Comparison of ENCODE assay signal across 13 mouse cellular contexts in genomic region chr15:101190762-101191150, GRCm38 (mm10). TPM values are rescaled to one million over a fixed set of nuclear protein-coding genes. Genes with fewer than 3 reads are reported as not detected.
DNase-seq lines count a peak whose midpoint lies in the region; ATAC-seq and TF ChIP-seq lines count a peak whose summit lies in the region.
"Had no signal": no experiment of that assay in that cellular context is flagged by ENCODE, and none has a peak within 500 bp of the region (broad histone marks: within the 10 kb centered on the region; RNA-seq: fewer than 3 reads in every experiment).

No protein-coding gene starts in this region.

- 0 out of 2 replicates have a peak, but pooled peaks have one; percentile 39 for ATAC-seq in heart, embryonic 12.5 days (ENCODE audit: insufficient number of reproducible peaks, low FRiP score)
- ATAC-seq in granulocyte monocyte progenitor cell, adult 5-6 weeks (replicated peaks; ENCODE audit: poor library complexity, severe bottlenecking) = peak; percentile 51
- ATAC-seq in stomach, embryonic 14.5 days (ENCODE audit: insufficient number of reproducible peaks, insufficient read depth, low FRiP score, low read depth) = no peak

- no peak for TF ChIP-seq POLR2A in lung, adult 2 months (IDR thresholded peaks at IDR 0.05; ENCODE audit: borderline replicate concordance, extremely low read depth, low read depth, low read length)

- no peak overlapping the region for H3K9ac ChIP-seq in heart, embryonic 12.5 days
- H3K9ac ChIP-seq in stomach, embryonic 14.5 days (replicated peaks; ENCODE audit: low read depth, low read length) = no peak overlapping the region
- H3K9ac ChIP-seq: embryonic facial prominence, embryonic 13.5 days; forebrain, postnatal 0 days had no signal

- TF ChIP-seq CTCF in lung, adult 2 months (IDR thresholded peaks at IDR 0.05; ENCODE audit: insufficient read depth, low read length) = no peak

- H3K36me3 ChIP-seq in heart, embryonic 12.5 days = peaks cover 24% of the 10 kb centered on the region
- peaks cover 17% of the 10 kb centered on the region for H3K36me3 ChIP-seq in stomach, embryonic 14.5 days (ENCODE audit: control insufficient read depth, insufficient read depth, low read length)

- 37% methylated on average over 5 of the region's 5 CpGs for WGBS in heart, embryonic 12.5 days
- 27% methylated on average over 5 of the region's 5 CpGs for WGBS in lung, adult 2 months
- WGBS in stomach, embryonic 14.5 days = 67% methylated on average over 5 of the region's 5 CpGs

- no peaks in the 10 kb centered on the region for H3K9me3 ChIP-seq in heart, embryonic 12.5 days (replicated peaks)
- no peaks in the 10 kb centered on the region for H3K9me3 ChIP-seq in stomach, embryonic 14.5 days (ENCODE audit: control insufficient read depth, low read depth, low read length)
- H3K9me3 ChIP-seq: embryonic facial prominence, embryonic 13.5 days had no signal

- H3K27ac ChIP-seq in heart, embryonic 12.5 days (ENCODE audit: poor library complexity, severe bottlenecking) = peak overlapping the region; percentile 83
- H3K27ac ChIP-seq in stomach, embryonic 14.5 days (ENCODE audit: low read length) = peak overlapping the region; percentile 33; the same call in 1 of the 2 replicates
- H3K27ac ChIP-seq: embryonic facial prominence, embryonic 13.5 days had no signal

- H3K4me3 ChIP-seq in heart, embryonic 12.5 days = no peak overlapping the region
- no peak overlapping the region for H3K4me3 ChIP-seq in lung, adult 2 months (replicated peaks; ENCODE audit: extremely low read depth, low read depth, low read length)
- no peak overlapping the region for H3K4me3 ChIP-seq in stomach, embryonic 14.5 days (ENCODE audit: low read depth, low read length)
- H3K4me3 ChIP-seq: embryonic facial prominence, embryonic 13.5 days had no signal

- peaks cover 65% of the 10 kb centered on the region for H3K4me1 ChIP-seq in heart, embryonic 12.5 days (replicated peaks)
- H3K4me1 ChIP-seq in lung, adult 2 months (ENCODE audit: control insufficient read depth, insufficient read depth, low read length) = peaks cover 24% of the 10 kb centered on the region
- peaks cover 20% of the 10 kb centered on the region for H3K4me1 ChIP-seq in stomach, embryonic 14.5 days (ENCODE audit: control insufficient read depth, insufficient read depth, low read length)

- no peaks in the 10 kb centered on the region for H3K27me3 ChIP-seq in heart, embryonic 12.5 days (replicated peaks)
- H3K27me3 ChIP-seq in stomach, embryonic 14.5 days (ENCODE audit: control insufficient read depth, insufficient read depth, low read length) = no peaks in the 10 kb centered on the region
- H3K27me3 ChIP-seq: embryonic facial prominence, embryonic 13.5 days had no signal

- DNase-seq in heart, adult 9 months (ENCODE audit: low spot score in 2 of 2) = no peak
- DNase-seq in lung, postnatal 25 days (ENCODE audit: low spot score) = peak; percentile 57
- no peak for DNase-seq in lung, adult 2 months
- no peak for DNase-seq in left cerebral cortex, adult 8-10 months (ENCODE audit: low spot score in 2 of 2)
- no peak for DNase-seq in layer of hippocampus, postnatal 36 days
- DNase-seq: cerebellum, adult 9-10 months; right cerebral cortex, postnatal 4 days; thymus, postnatal 14 days had no signal

- H3K4me2 ChIP-seq in heart, embryonic 12.5 days = no peak overlapping the region
- H3K4me2 ChIP-seq in stomach, embryonic 14.5 days (replicated peaks; ENCODE audit: low read depth, low read length) = no peak overlapping the region
- H3K4me2 ChIP-seq: embryonic facial prominence, embryonic 13.5 days had no signal

RNA-seq across cellular contexts. Expression of gene Acvr1b, which starts 16.9 kb away (rescaled TPM):
- 6.8 TPM in 2 replicates for polyA plus RNA-seq in heart, embryonic 12.5 days (2016; fragmentation: Nextera tagmentation; extraction: Ambion mirVana)
- 45.8 and 57.2 TPM in 2 replicates for polyA plus RNA-seq in lung, adult 2 months (2012; rRNA removed)
- 6.9 and 8.7 TPM in 2 replicates for total RNA-seq in granulocyte monocyte progenitor cell, adult 5-6 weeks (2014; fragmentation: Nextera tagmentation)
- total RNA-seq in granulocyte monocyte progenitor cell, adult 5-6 weeks (2017) = 6.9 and 9.9 TPM in 2 replicates
- 11.5 and 14.5 TPM in 2 replicates for polyA plus RNA-seq in stomach, embryonic 14.5 days (2014; fragmentation: Nextera tagmentation; extraction: Ambion mirVana)
- total RNA-seq in left cerebral cortex, adult 8-10 months (2022) = 100 to 1,000 TPM; 100 to 118 (median 110) TPM
- 10 to 100 TPM; 85.2 to 88.5 TPM for total RNA-seq in layer of hippocampus, postnatal 36 days (2021)

RNA-seq across cellular contexts. Expression of gene Grasp, which starts 33.2 kb away (rescaled TPM):
- 6.6 and 7.3 TPM in 2 replicates for polyA plus RNA-seq in heart, embryonic 12.5 days (2016; fragmentation: Nextera tagmentation; extraction: Ambion mirVana)
- polyA plus RNA-seq in lung, adult 2 months (2012; rRNA removed) = 36.6 and 58.8 TPM in 2 replicates
- 3.2 and 4.1 TPM in 2 replicates for total RNA-seq in granulocyte monocyte progenitor cell, adult 5-6 weeks (2014; fragmentation: Nextera tagmentation)
- 0.26 and 1.0 TPM in 2 replicates for total RNA-seq in granulocyte monocyte progenitor cell, adult 5-6 weeks (2017)
- 6.4 and 7.2 TPM in 2 replicates for polyA plus RNA-seq in stomach, embryonic 14.5 days (2014; fragmentation: Nextera tagmentation; extraction: Ambion mirVana)
- total RNA-seq in left cerebral cortex, adult 8-10 months (2022) = 10 to 100 TPM; 56.3 to 63.9 (median 62.1) TPM
- total RNA-seq in layer of hippocampus, postnatal 36 days (2021) = 10 to 100 TPM; 68.7 to 70.3 TPM

Comparison
In these comparisons a context has a peak if more than half of its experiments do, and no peak if none do; other contexts are left out.
1. RNA of gene Acvr1b, which starts 16.9 kb away (total RNA-seq): 100 to 118 TPM in left cerebral cortex, adult 8-10 months and 85.2 to 88.5 TPM in layer of hippocampus, postnatal 36 days; 6.9 to 9.9 TPM in granulocyte monocyte progenitor cell, adult 5-6 weeks; every median in the first group is over 4 times any median in the second.
2. RNA of gene Grasp, which starts 33.2 kb away (total RNA-seq): 68.7 to 70.3 TPM in layer of hippocampus, postnatal 36 days and 56.3 to 63.9 TPM in left cerebral cortex, adult 8-10 months; 0.26 to 4.1 TPM in granulocyte monocyte progenitor cell, adult 5-6 weeks; every median in the first group is over 10 times any median in the second.